Mouse (Mus musculus): Measurements from ENCODE around the gene 2310009B15Rik.

The 2310009B15Rik gene

DNA sequence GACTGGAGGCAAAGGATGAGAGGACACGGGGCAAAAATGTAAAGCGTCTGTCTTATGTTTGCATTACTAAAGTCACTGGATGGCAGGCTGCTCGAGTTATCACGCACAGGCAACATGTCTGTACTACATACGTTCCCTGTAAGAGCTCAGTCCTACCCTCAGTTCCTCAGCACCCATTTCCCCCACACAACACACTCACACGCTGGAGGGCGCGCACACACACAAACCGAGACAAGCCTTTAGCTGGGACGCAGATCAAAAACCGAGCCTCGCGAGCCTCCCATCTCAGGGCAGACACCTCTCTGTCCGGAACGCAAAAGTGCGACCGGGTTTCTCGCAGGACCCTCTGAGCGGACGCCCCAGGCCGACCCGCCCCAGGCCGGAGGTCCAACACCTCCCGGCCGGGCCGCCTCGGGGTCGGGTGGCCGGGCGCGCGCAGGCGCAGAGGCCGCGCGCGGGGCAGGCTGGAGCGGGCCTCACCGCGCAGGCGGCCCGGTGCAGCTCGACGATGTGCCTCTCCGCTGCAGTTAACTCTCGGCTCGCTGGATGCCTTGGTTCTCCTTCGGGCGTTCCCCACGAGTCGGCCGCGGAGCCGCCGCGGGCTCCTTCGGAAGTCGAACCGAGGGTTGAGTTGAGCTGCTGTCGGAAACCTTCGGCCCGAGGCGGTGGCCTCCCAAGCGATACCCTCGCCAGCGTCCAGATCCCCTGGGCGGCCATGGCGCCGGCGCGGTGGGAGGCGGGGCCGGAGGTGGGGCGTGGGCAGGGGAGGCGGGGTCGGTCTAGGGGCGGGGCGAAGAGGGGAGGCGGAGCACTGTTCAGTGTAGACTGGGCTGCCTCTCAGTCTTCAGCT is at the start of gene 2310009B15Rik:
2310009B15Rik (minus strand) TSS at position 752 of the 850 bp plus-strand sequence.
- peak; percentile 90 for DNase-seq

DNA sequence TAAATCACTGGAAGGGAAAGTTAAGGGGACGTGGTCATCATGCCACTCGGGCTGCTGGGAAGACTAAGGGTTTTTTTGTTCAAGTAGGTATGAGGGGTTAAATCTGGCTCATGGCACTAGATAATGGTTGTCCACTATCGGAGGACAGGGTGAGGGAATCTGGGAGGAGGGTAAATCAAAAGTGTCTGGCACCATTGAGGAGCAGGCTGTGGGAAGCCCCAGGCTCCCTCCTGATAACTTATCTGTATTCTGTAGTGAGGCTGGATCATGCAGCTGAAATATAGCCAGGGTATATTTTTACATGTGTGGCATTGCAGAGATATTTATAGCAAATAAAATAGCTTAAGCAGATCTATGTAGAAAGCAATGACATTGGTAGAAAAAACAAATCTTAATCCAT is 49.6 kb upstream of the 2310009B15Rik start:
- no peak for DNase-seq

- no peak for DNase-seq
Measured at GRCm38 (mm10) chr1:138905092-138905765, 48.6 kb upstream of the 2310009B15Rik start.

DNA sequence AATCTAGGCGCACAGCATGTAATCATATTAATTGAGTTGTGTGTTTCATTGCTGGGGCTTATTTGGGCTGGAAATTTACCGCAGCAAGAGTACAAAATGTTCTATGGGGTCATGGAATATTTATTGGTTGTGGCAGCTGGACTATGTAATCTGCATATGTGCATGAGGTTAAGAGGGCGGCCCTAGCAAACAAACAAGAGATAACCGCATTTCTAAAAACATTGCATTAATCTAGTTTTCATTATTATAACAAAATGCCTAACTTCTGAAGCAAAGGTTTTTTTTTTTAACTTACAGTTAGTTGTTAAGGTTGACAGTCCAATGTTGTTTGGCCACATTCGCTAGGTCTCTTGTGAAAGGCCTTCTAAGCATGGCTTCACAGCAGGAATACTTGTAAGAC is 47.2 kb upstream of the 2310009B15Rik start:
- no peak for DNase-seq

- no peak for DNase-seq
Measured at GRCm38 (mm10) chr1:138901431-138902117, 44.9 kb upstream of the 2310009B15Rik start.

- DNase-seq = no peak
Measured at GRCm38 (mm10) chr1:138896088-138896487, 39.4 kb upstream of the 2310009B15Rik start.

GRCm38 (mm10) chr1:138877470-138878254 is 21.0 kb upstream of the 2310009B15Rik start:
- peak; percentile 89 for DNase-seq

DNA sequence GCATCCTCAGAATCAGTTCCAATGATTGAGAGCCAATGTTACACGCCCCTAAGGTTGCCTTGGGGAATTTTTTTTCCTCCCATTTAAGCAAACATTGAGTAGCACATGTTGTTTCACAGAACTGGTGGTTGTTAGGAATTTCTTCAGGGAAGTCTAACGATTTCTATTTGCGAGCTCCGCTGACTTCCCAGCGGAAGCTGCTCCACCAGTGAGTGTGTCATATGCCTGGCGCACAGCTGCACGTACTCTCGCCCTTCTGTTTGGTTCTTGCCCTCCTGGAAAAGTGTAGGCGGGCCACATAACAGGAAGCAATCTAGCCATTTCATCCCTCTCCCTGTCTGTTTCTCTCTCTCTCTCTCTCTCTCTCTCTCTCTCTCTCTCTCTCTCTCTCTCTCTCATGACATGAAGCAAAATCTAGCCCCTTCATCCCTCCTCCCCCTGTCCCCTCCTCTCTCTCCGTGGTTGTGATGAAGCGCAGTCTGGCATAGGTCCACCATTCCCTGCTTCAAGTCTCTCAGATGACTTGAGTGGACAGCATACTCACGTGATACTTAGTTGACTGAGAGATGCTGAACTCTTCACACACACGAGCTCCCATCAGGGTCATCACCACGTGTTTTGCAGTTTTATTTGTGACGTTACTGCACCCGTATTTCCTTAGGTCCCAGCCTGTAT is 19.9 kb upstream of the 2310009B15Rik start:
- peak; percentile 75 for DNase-seq

DNA sequence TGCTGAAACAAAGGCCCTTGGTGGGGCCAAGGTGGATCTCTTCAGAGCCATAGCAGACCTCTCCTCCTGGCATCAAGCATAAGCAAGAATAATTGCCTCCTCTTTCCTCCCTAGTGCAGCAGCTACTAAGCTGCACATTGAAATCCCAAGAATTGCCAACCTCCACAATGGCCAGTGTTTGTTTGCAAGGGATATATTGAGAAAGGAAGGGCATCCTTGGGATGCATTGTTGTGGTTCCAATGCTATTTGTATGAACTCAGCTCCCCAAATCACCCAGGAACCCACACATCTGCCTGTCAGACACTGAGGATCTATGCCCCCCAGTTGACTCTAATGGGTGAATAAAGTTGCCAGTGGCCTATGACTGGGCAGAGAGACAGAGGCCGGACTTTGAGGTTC is 5.8 kb downstream of the 2310009B15Rik start:
- no peak for DNase-seq

DNA sequence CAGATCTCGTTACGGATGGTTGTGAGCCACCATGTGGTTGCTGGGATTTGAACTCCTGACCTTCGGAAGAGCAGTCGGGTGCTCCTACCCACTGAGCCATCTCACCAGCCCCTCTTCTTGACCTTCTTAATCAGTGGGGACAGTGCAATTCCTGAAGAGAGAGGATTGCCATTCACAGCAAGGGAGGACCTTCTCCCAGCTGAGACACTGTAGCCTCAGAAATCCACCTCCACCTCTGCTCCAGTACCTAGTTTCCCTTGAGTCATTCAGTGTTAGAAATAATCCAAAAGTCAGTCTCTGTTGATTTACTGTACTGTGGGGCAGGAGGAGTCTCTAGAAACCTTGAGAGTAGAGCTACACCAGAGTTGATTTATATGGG is 6.5 kb downstream of the 2310009B15Rik start:
- no peak for DNase-seq

- no peak for DNase-seq
Measured at GRCm38 (mm10) chr1:138849531-138850160, 7.0 kb downstream of the 2310009B15Rik start.

DNA sequence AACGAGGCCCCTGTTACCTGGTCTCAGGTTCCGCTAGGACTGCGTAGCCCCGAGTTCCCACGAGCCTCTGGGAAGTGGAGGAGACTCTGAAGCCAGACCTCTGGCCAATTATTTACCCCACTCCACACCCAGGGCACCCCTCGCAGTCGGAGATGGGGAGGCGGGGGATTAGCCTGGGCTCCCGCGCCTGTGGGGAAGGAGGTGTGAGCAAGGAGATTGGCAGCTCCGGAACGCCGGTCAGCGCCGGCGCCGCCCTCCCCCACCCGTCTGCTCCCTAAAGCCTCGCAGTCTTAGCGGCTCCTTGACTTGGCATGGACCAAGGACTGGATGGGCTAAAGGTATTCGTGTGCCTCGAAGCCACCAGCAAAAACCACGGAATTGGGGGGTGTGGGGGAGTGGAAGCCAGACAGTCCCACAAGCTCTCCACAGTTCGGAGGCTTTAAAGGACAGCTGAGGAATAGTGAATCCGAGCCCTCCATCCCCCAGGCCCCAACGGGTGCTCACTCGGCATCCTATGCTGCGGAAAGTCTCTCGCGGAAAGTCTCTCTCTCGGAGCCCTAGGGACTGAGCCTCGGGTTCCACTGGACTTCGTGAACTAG is 8.0 kb downstream of the 2310009B15Rik start, which contains the start of gene Lhx9:
Lhx9 (minus strand) TSS at position 67 of the 599 bp plus-strand sequence.
- DNase-seq = peak; percentile 74

DNA sequence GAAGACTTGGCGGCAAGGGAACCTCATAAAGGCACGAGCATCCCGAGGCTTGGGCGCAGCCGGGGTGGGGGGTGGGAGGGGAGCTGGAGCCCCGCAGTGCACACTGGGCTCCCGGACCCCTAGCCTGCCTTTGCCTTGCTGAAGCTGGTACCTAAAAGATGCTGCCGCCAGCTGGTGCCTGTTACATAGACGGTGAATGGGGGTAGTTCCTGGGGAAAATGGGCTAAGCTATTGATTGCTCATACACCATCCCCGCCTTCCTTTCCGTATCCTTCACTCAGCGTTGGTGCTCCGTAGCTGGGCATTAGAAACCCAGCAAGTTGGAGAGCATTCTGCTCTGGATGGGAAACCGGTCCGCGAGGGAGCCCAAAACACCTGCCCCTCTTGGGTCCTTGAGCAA is 8.6 kb downstream of the 2310009B15Rik start:
- peak; percentile 51 for DNase-seq

GRCm38 (mm10) chr1:138847146-138847545 is 9.5 kb downstream of the 2310009B15Rik start:
- no peak for DNase-seq

GRCm38 (mm10) chr1:138846581-138846980 is 10.1 kb downstream of the 2310009B15Rik start:
- DNase-seq = no peak

- DNase-seq = no peak
Measured at GRCm38 (mm10) chr1:138846131-138846530, 10.5 kb downstream of the 2310009B15Rik start.

GRCm38 (mm10) chr1:138845481-138845880 is 11.2 kb downstream of the 2310009B15Rik start:
- DNase-seq = no peak

DNA sequence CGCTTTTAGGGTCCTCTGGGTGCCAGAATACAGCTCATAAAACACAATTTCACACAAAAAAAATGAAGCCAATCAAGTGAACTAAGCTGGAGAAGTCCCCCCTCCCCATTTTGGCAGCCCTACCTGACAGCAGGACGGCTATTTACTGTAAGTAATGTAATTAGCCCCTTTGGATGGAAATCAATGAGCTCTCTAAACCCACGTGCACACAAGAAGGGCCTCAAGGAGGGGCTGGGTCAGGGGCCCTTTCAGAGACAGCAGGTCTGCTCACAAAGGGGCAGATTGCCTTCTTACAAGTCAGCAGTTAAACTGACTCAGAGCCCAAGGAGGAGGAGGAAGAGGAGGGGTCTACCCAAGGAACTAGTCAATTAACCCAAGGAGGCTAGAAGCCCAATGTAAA is 12.5 kb downstream of the 2310009B15Rik start:
- no peak for DNase-seq

GRCm38 (mm10) chr1:138843361-138844091 is 13.1 kb downstream of the 2310009B15Rik start:
- DNase-seq = peak; percentile 82

DNA sequence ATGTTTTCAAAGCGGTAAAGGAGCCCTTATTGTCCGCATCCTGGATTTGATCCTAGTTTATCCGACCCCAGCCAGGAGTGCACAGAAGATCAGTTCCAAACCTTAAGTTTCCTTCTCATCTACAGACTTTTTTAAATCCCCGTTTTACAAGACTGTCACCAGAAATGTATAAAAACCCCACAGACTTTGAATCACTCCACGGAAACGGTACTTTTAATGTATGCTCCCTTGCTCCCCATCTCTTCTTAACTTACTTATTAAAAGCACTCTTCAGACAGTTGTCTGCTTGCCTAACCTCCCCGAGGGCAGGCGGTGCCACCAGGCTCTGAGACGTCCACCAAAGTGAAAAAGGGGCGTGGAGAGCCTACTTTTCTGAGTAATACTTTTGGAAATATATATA is 13.9 kb downstream of the 2310009B15Rik start:
- DNase-seq = no peak
